Mouse (Mus musculus): ENCODE data around the gene Bag5.
A peak's percentile ranks its signal among the peaks of the same experiment; 100 is the strongest.
"Not testable (repeated sequence)": the region's sequence is repeated elsewhere in the genome, so short reads cannot be mapped to it uniquely, and the experiment has no call there.

Bag5 gene

GRCm38 (mm10) chr12:111677421-111677820 lies 35.6 kb downstream of the Bag5 start:
- DNase-seq (ENCODE audit: low read depth in 2 of 2, low spot score in 2 of 2): no peak

GRCm38 (mm10) chr12:111675797-111676580 lies 37.1 kb downstream of the Bag5 start:
- no peak for DNase-seq (ENCODE audit: low read depth in 2 of 2, low spot score in 2 of 2)

DNA sequence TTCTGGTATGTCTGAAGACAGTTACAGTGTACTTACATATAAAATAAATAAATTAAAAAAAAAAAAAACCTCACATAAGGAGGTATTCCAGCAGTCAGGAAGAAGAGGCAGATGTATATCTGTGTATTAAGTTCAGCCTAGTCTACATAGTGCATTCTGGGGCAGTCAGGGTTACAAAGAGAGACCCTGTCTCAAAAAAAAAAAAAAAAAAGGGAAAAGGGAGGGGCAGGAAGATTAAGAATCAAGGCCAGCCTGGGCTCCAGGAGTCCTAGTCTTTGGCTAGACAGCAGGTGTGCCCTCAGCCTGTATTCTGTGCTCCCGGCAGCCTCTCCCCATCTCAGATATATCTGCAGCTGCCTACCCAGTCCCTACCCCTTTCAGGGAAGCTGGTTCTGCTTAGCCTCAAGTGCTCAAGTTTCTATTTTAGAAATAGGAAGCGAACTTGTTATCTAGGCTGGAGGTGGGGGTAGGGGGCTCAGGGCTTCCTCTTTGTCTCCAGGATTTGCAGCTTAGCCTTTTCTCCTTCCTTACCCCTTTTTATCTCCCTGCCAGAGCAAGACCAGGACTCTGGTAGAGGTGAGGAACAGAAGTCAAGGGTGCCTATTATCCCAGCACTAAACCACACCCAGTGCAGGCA lies 38.1 kb downstream of the Bag5 start:
- no peak for DNase-seq (ENCODE audit: low read depth in 2 of 2, low spot score in 2 of 2)

DNA sequence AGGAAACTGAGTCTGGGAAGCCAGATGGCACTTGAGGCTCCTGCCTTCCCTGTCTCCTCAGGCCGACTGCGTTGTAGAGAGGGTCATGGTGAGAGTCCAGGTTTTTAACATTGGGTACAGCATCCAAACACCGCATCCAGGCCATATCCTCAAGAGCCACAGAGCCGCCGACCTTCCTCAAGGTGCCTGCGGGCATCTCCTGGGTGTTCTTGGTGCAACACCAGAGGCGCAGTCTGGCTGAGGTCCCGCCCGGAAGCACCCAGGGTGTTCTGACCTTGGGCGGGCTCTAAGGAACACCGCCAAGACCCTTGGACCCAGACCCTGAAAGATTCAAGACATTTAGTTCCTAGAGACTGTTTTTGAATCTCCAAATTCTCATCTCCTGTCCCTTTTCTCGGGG lies 40.5 kb downstream of the Bag5 start:
- DNase-seq (ENCODE audit: low read depth in 2 of 2, low spot score in 2 of 2): no peak

DNA sequence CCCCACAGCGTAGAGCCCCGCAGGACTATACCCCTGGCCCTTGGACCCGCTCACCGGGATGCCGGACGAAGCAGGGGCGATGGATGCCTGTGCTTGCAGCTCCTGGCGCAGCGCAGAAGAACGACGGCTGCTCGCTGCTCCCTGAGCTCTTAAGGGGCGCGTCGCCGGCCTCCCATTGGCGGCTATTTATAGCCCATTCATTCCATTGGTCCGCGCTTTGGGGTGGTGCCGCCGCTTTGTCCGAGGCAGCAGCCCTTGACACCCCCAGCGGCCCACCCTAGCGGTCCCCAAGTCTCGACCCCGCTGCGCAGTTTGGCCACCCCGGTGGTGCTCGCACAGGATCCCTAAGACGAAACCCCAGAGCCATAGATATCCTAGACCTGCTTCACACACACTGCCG lies 40.9 kb downstream of the Bag5 start, which contains the start of gene Ckb:
TSS of gene Ckb (minus strand) at position 163 of the 400 bp plus-strand sequence.
- DNase-seq (ENCODE audit: low read depth in 2 of 2, low spot score in 2 of 2): no peak

GRCm38 (mm10) chr12:111671431-111671902 lies 41.6 kb downstream of the Bag5 start:
- peak; percentile 48 to 56 for DNase-seq (ENCODE audit: low read depth in 2 of 2, low spot score in 2 of 2)

GRCm38 (mm10) chr12:111670976-111671375 lies 42.1 kb downstream of the Bag5 start:
- DNase-seq (ENCODE audit: low read depth in 2 of 2, low spot score in 2 of 2): no peak

GRCm38 (mm10) chr12:111670371-111670971 lies 42.6 kb downstream of the Bag5 start:
- DNase-seq (ENCODE audit: low read depth in 2 of 2, low spot score in 2 of 2): no peak

GRCm38 (mm10) chr12:111669961-111670360 lies 43.1 kb downstream of the Bag5 start:
- DNase-seq (ENCODE audit: low read depth in 2 of 2, low spot score in 2 of 2): no peak

- DNase-seq (ENCODE audit: low read depth in 2 of 2, low spot score in 2 of 2): no peak
Observed at GRCm38 (mm10) chr12:111669000-111669788, 43.9 kb downstream of the Bag5 start.

DNA sequence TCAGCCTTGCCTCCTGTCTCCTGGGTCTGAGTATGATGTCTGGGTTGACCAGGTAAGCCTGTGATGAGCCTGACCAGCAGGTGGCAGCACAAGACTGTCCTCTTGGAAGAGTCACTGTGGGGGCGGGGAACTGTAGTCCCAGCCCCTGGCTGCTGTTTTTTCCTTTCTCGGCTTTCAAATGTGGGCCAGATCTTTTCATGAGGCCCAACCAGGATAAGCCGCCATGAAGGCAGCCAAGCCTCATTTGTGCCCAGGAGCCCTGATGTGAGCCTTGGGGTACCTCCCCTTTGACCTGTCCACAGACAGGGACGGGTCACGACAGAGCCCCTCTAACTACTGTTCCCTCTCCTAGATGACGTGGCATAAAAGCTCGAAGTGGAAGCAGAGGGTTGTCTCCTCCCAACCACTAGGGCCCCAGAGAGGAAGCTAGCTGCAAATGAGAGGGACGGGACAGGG lies 44.6 kb downstream of the Bag5 start:
- peak; percentile 90 to 96 for DNase-seq (ENCODE audit: low read depth in 2 of 2, low spot score in 2 of 2)

- DNase-seq (ENCODE audit: low read depth in 2 of 2, low spot score in 2 of 2): no peak
Observed at GRCm38 (mm10) chr12:111667421-111667820, 45.6 kb downstream of the Bag5 start.

DNA sequence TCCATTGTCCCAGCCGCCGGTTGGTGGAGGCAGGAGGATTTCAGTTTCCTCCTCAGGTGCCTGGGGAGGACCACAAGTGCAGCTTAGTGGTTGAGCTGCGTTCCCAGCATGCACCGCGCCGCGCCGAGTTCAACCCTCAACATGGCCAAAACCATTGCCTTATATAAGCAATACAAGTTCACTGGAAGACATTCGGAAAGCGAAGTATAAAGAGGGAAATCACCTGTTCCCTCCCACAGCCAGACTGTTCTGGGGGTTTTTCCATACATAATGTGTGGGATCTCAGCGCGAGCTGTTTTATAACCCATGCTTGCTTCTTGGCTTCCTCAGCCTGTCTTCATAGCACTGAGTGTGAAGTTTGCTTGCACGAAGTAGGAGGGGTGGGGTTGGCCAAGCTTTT lies 46.7 kb downstream of the Bag5 start:
- no peak for DNase-seq (ENCODE audit: low read depth in 2 of 2, low spot score in 2 of 2)

GRCm38 (mm10) chr12:111665041-111665880 lies 47.8 kb downstream of the Bag5 start:
- DNase-seq (ENCODE audit: low read depth in 2 of 2, low spot score in 2 of 2): no peak

GRCm38 (mm10) chr12:111664144-111664634 lies 48.9 kb downstream of the Bag5 start:
- no peak for DNase-seq (ENCODE audit: low read depth in 2 of 2, low spot score in 2 of 2)

DNA sequence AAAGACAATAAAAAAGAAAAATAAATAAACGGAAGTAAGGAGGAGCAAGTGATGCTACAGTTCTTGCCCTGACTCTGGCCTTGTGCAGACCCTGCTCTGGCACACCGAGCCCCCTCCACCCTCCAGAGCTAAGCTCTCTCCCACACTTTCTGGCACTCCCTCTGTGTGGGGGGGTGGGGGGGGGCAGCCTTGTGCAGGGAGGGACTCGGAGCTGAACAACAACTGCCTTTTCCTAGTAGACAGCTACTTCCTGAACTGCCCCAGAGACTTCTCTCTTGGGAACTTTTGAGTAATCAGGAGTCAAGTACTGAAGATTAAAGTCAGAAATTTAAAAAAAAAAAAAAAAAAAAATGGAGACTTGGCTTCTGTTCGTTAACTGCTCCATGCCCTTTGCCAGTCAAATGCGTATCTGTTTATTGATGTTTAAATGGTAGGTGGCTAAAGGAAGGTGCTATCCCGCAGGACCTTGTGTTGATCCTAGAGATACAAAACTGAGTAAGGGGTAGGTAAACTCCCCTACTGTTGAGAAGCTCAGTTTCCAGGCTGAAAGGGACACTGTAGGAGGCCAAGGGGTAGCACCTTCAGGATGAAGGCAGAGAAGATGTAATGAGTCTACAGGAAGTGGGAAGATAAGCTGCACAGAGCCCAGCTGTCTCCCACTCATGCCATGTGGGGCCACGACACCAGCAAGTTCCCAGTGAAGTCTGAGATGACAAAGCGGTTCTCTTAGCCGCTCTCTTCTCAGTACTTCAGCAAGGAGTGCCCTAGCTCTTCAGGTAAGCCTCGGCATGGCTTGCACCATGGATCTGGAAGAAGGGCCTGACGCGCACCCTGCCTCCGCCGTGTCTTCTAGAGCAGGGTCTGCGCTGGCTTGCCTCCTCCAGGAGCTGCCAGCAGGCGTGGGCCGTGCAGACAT lies 49.6 kb downstream of the Bag5 start:
- DNase-seq (ENCODE audit: low read depth in 2 of 2, low spot score in 2 of 2): no peak

DNA sequence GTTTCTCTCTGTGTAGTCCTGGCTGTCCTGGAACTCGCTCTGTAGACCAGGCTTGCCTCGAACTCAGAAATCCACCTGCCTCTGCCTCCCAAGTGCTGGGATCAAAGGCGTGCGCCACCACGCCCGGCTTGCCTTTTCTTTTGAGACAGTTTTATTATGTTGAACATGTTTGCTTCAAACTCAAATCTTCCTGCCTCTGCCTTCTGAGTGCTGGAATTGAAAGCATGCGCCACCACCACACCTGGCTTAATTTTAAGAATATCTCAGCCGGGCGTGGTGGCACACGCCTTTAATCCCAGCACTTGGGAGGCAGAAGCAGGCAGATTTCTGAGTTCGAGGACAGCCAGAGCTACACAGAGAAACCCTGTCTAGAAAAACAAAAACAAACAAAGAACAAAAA lies 51.5 kb downstream of the Bag5 start:
- DNase-seq (ENCODE audit: low read depth in 2 of 2, low spot score in 2 of 2): not testable (repeated sequence)

GRCm38 (mm10) chr12:111660628-111661027 lies 52.4 kb downstream of the Bag5 start:
- no peak for DNase-seq (ENCODE audit: low read depth in 2 of 2, low spot score in 2 of 2)

Data from CD8-positive naive resting alpha-beta T cell, adult 2 months (primary cell).